Mouse (Mus musculus): ENCODE measurements around the gene Polg. TPM values are rescaled to one million over a fixed set of nuclear protein-coding genes. Genes with fewer than 3 reads are reported as not detected.
A peak's percentile ranks its signal among the peaks of the same experiment; 100 is the strongest.

Gene Polg
- total and polyA plus RNA-seq, 2 experiments from 2014 or later, result 15.9 to 32.6 TPM

- H3K4me3 ChIP-seq (ENCODE audit: low read depth, low read length), result peak overlapping the region; percentile 21; the same call in 1 of the 2 replicates
- WGBS, result 2% methylated on average over 22 of the region's 22 CpGs
- H3K27me3 ChIP-seq (ENCODE audit: control insufficient read depth, insufficient read depth, low read length), result peaks cover 100% of the 10 kb centered on the region
- TF ChIP-seq CTCF (IDR thresholded peaks at IDR 0.05; ENCODE audit: low read depth), result no peak
- no peak for TF ChIP-seq EP300 (IDR thresholded peaks at IDR 0.05; ENCODE audit: low read depth)
- DNase-seq (ENCODE audit: low spot score), result no peak
- H3K4me1 ChIP-seq (ENCODE audit: control insufficient read depth, insufficient read depth), result no peaks in the 10 kb centered on the region
- no peak overlapping the region for H3K27ac ChIP-seq (ENCODE audit: low read depth)
- no peaks in the 10 kb centered on the region for H3K9me3 ChIP-seq (replicated peaks; ENCODE audit: control insufficient read depth, low read length)
- H3K9ac ChIP-seq (replicated peaks; ENCODE audit: low read depth, low read length), result no peak overlapping the region
- H3K4me2 ChIP-seq (ENCODE audit: low read depth, low read length), result no peak overlapping the region
- H3K36me3 ChIP-seq (replicated peaks; ENCODE audit: control insufficient read depth, insufficient read depth, low read length), result no peaks in the 10 kb centered on the region
- ATAC-seq (ENCODE audit: insufficient read depth, low read depth), result no peak
These were observed 39.2 kb upstream of the Polg start for GRCm38 (mm10) chr7:79505376-79505775.

GRCm38 (mm10) chr7:79504723-79505122 lies 38.6 kb upstream of the Polg start:
- DNase-seq (ENCODE audit: low spot score), result no peak
- H3K4me1 ChIP-seq (ENCODE audit: control insufficient read depth, insufficient read depth), result no peaks in the 10 kb centered on the region
- TF ChIP-seq EP300 (IDR thresholded peaks at IDR 0.05; ENCODE audit: low read depth), result no peak
- no peak for TF ChIP-seq CTCF (IDR thresholded peaks at IDR 0.05; ENCODE audit: low read depth)
- H3K36me3 ChIP-seq (replicated peaks; ENCODE audit: control insufficient read depth, insufficient read depth, low read length), result no peaks in the 10 kb centered on the region
- H3K27me3 ChIP-seq (ENCODE audit: control insufficient read depth, insufficient read depth, low read length), result peaks cover 100% of the 10 kb centered on the region
- no peaks in the 10 kb centered on the region for H3K9me3 ChIP-seq (replicated peaks; ENCODE audit: control insufficient read depth, low read length)
- peak overlapping the region; percentile 21 for H3K4me3 ChIP-seq (ENCODE audit: low read depth, low read length)
- no peak overlapping the region for H3K9ac ChIP-seq (replicated peaks; ENCODE audit: low read depth, low read length)
- WGBS, result under 1% methylated on average over 39 of the region's 42 CpGs
- H3K27ac ChIP-seq (ENCODE audit: low read depth), result no peak overlapping the region
- ATAC-seq (ENCODE audit: insufficient read depth, low read depth), result peak; percentile 27; the same call in 1 of the 2 replicates
- peak overlapping the region; percentile 27 for H3K4me2 ChIP-seq (ENCODE audit: low read depth, low read length)

GRCm38 (mm10) chr7:79503656-79504250 lies 37.6 kb upstream of the Polg start:
- TF ChIP-seq EP300 (IDR thresholded peaks at IDR 0.05; ENCODE audit: low read depth) (no peak), CTCF (IDR thresholded peaks at IDR 0.05; ENCODE audit: low read depth) (no peak)
- Histone ChIP-seq H3K4me2 (ENCODE audit: low read depth, low read length) (no peak overlapping the region), H3K27me3 (ENCODE audit: control insufficient read depth, insufficient read depth, low read length) (peaks cover 100% of the 10 kb centered on the region), H3K27ac (ENCODE audit: low read depth) (no peak overlapping the region), H3K4me1 (ENCODE audit: control insufficient read depth, insufficient read depth) (no peaks in the 10 kb centered on the region), H3K4me3 (ENCODE audit: low read depth, low read length) (no peak overlapping the region), H3K9me3 (replicated peaks; ENCODE audit: control insufficient read depth, low read length) (no peaks in the 10 kb centered on the region), H3K9ac (replicated peaks; ENCODE audit: low read depth, low read length) (no peak overlapping the region), H3K36me3 (replicated peaks; ENCODE audit: control insufficient read depth, insufficient read depth, low read length) (no peaks in the 10 kb centered on the region)
- ATAC-seq (ENCODE audit: insufficient read depth, low read depth), result no peak
- WGBS, result 6% methylated on average over 5 of the region's 5 CpGs
- no peak for DNase-seq (ENCODE audit: low spot score)

- H3K9me3 ChIP-seq (replicated peaks; ENCODE audit: control insufficient read depth, low read length), result no peaks in the 10 kb centered on the region
- no peak overlapping the region for H3K9ac ChIP-seq (replicated peaks; ENCODE audit: low read depth, low read length)
- H3K4me3 ChIP-seq (ENCODE audit: low read depth, low read length), result no peak overlapping the region
- H3K4me1 ChIP-seq (ENCODE audit: control insufficient read depth, insufficient read depth), result no peaks in the 10 kb centered on the region
- ATAC-seq (ENCODE audit: insufficient read depth, low read depth), result no peak
- TF ChIP-seq EP300 (IDR thresholded peaks at IDR 0.05; ENCODE audit: low read depth), result no peak
- no peak for TF ChIP-seq CTCF (IDR thresholded peaks at IDR 0.05; ENCODE audit: low read depth)
- H3K36me3 ChIP-seq (replicated peaks; ENCODE audit: control insufficient read depth, insufficient read depth, low read length), result no peaks in the 10 kb centered on the region
- DNase-seq (ENCODE audit: low spot score), result no peak
- no peak overlapping the region for H3K4me2 ChIP-seq (ENCODE audit: low read depth, low read length)
- H3K27ac ChIP-seq (ENCODE audit: low read depth), result no peak overlapping the region
- peaks cover 100% of the 10 kb centered on the region for H3K27me3 ChIP-seq (ENCODE audit: control insufficient read depth, insufficient read depth, low read length)
- 9% methylated on average over 6 of the region's 6 CpGs for WGBS
These were observed 36.9 kb upstream of the Polg start for GRCm38 (mm10) chr7:79503103-79503455.

- TF ChIP-seq CTCF (IDR thresholded peaks at IDR 0.05; ENCODE audit: low read depth) (no peak), EP300 (IDR thresholded peaks at IDR 0.05; ENCODE audit: low read depth) (no peak)
- Histone ChIP-seq H3K4me1 (ENCODE audit: control insufficient read depth, insufficient read depth) (no peaks in the 10 kb centered on the region), H3K27ac (ENCODE audit: low read depth) (no peak overlapping the region), H3K9ac (replicated peaks; ENCODE audit: low read depth, low read length) (no peak overlapping the region), H3K27me3 (ENCODE audit: control insufficient read depth, insufficient read depth, low read length) (peaks cover 100% of the 10 kb centered on the region), H3K9me3 (replicated peaks; ENCODE audit: control insufficient read depth, low read length) (no peaks in the 10 kb centered on the region), H3K4me3 (ENCODE audit: low read depth, low read length) (no peak overlapping the region), H3K36me3 (replicated peaks; ENCODE audit: control insufficient read depth, insufficient read depth, low read length) (no peaks in the 10 kb centered on the region), H3K4me2 (ENCODE audit: low read depth, low read length) (no peak overlapping the region)
- ATAC-seq (ENCODE audit: insufficient read depth, low read depth), result no peak
- 11% methylated on average over 10 of the region's 10 CpGs for WGBS
- no peak for DNase-seq (ENCODE audit: low spot score)
These were observed 36.3 kb upstream of the Polg start for GRCm38 (mm10) chr7:79502152-79503102.

Data from heart, postnatal 0 days (tissue).